Mouse (Mus musculus): Measurements from ENCODE around the gene Clec16a.

DNA sequence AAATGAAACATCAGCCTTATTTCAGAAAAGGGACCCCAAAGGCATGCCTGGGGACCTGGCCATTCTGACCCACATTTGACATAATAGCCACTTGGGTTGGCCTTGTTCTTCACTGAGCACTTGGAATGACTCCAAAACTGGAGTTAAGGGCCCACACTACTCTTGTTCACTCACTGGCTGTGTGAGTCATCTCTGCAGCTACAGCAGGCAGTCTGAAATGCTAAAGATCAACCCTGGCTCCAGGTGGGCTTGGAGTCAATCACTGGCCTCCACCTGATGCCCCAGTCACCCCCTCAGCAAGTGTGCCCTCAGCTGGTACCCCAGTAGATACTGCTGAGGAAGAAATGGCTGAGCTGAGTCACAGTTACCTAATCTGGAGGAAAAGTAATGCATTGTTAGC is 115.4 kb downstream of the Clec16a start:
- TF ChIP-seq CTCF (IDR thresholded peaks at IDR 0.05; ENCODE audit: control insufficient read depth, insufficient read depth, low read length), result no peak
- no peak for TF ChIP-seq POLR2A (IDR thresholded peaks at IDR 0.05; ENCODE audit: borderline replicate concordance, control insufficient read depth, low read depth, low read length)
